Mouse (Mus musculus) monocyte, adult 2 months (primary cell): ENCODE data around the gene Gbp3.
"Not testable (repeated sequence)": the region's sequence is repeated elsewhere in the genome, so short reads cannot be mapped to it uniquely, and the experiment has no call there.

Experiments
- DNase-seq, 2 experiments: peaks; one replicate each; pipeline ENCODE4 v3.0.0; 2022; ENCODE audit warnings: low spot score in 2 of 2, low read depth in 1 of 2

Gene Gbp3

DNA sequence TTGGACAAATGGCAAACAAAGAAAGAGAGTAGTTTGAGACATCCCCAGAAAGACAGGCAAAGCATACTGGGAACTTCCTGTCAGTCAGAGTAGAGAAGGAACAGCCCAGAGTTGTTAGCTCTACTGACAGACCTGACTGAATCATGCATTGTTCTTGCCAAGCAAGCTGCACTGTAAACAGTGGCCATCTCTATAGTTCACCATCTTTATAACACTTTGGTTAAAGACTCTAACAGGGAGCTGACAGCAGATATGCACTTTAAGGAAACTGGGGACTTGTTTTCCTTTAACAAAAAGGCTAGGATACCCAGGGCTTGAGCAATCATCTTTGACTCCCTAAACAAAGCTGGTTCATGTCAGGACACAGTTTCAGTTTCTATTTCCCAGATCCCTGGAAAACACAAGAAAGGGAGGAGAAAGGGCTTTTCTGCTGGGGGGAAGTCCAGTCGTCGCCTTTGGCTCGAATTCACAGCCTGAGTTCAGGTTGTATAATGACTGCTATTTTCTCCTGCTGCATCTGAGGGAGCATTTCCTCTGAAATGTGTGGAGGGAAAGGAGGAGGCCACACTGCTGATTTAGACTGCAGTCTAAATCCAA lies at the start of gene Gbp3:
Gene Gbp3 (plus strand): TSS at position 395 of the 597 bp plus-strand sequence.
- no peak for DNase-seq

- no peak for DNase-seq
Measured at GRCm38 (mm10) chr3:142528116-142528515, 31.7 kb upstream of the Gbp3 start.

GRCm38 (mm10) chr3:142529597-142529996 lies 30.2 kb upstream of the Gbp3 start:
- no peak for DNase-seq

DNA sequence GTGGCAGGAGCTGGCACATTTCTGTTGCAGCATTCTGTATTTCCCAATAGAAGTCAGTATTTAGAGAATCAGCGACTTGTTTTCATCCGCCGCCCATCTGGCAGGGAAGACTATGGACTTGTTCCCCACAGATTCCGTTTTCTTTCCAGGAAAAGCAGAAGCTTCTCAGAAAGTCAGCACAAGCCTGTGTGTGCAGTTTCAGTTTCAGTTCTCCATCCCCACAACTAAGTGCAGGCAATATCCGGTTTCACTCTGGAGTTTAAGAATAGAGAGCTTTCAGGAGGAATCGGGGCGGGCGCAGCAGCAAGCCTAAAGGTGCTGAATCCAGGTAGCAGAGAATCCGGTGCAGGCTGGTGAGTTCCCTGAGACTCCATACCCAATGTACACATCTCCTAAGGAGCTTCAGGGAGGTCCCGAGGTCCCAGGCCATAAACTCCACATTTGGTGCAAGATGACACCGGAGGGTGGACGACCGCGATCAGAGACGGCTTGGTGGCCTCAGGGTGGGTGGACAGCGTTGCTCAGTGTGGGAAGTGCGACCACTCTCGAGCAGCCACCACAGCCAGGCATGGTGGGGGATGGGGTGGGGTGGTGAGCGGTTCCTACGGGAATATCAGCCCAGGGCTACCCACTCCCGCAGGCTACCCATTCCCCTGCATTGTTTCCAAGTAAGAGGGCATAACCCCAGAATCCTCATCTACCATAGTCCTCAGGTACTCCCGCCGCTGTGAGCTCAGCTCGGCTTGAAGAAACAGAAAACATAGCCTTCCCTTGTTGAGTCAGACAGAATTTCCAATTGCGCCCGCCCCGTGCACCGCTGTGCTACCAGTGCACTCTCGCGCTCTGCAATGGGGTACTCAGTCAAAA lies 29.5 kb upstream of the Gbp3 start, which contains the start of gene Gbp7:
Gene Gbp7 (plus strand): TSS at position 256 of the 867 bp plus-strand sequence.
- peak; percentile 37 to 64 for DNase-seq

GRCm38 (mm10) chr3:142531595-142531994 lies 28.2 kb upstream of the Gbp3 start:
- no peak for DNase-seq

DNA sequence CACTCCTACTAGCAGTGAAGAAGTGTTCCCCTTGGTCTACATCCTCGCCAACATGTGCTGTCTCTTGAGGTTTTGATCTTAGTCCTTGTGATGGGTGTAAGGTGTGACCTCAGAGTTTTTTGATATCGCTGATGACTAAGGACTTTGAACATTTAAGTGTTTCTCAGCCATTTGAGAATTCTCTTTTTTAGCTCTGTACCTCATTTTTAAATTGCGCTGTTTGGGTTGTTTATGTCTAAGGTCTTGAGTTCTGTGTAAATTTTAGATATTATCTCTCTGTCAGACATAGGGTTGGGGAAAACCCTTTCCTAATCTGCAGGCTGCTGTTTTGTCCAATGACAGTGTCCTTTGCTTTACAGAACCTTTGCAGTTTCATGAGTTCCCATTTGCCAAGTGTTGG lies 26.6 kb upstream of the Gbp3 start:
- no peak for DNase-seq

DNA sequence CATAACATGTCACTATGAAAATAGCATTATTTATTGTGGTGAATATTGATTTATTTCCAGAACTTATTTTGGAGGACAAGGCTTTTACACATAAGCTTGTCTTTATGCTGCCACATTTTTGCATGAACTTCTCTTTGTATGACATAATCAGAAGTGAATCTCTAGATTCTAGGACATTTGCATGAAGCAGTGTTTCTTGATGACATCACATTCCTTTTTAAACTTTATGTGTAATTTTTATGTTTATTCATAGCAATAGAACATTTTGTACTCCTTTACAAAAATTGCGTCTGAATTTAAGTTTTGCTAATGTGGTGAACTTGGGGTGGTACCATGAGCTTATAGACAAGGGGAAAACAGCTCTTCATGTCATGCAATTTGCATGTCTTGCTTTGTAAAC lies 24.2 kb upstream of the Gbp3 start:
- DNase-seq, result no peak

DNA sequence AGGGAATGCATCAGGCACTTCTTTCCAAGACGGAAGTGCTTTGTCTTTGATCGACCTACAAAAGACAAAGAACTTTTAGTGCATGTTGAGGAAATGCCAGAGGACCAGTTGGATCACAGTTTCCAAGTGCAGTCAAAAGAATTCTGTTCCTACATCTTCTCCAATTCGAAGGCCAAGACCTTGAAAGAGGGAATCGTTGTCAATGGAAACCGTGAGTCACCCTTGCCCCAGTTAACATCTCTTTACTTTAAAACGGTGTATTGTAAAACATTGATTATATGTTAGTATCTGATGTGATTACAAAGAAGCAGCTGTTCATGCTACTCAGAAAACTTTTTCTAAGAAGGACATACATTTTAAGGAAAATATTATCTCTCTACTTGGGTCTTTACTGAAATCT lies 18.4 kb upstream of the Gbp3 start:
- DNase-seq, result no peak

DNA sequence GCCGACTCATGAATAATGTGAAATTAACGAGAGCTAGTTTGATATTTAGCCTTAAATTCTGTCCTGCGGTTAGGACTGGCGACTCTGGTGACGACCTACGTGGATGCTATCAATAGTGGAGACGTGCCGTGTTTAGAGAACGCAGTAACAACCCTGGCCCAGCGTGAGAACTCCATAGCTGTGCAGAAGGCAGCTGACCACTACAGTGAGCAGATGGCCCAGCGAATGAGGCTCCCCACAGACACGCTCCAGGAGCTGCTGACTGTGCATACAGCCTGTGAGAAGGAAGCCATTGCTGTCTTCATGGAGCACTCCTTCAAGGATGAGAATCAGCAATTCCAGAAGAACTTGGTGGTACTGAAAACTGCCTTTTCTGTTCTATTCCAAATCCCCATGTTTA lies 17.1 kb upstream of the Gbp3 start:
- not testable (repeated sequence) for DNase-seq

DNA sequence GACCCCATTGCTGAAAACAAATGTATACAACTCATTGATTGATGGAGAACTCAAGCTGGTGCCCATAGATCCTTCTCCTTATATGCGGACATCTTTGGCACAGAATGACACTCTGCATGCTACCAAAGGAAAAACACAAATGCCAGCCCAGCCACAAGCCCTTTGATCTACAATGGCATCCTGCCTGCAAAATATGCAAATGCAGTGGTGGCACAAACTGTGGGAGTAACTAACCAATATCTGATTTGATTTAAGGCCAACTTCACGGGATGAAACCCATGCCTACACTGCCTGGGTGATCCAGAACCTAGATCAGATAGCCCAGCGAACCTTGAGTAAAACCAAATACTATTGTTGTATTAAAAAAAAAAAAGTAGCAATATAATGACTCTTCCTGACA lies 13.1 kb upstream of the Gbp3 start:
- no peak for DNase-seq

DNA sequence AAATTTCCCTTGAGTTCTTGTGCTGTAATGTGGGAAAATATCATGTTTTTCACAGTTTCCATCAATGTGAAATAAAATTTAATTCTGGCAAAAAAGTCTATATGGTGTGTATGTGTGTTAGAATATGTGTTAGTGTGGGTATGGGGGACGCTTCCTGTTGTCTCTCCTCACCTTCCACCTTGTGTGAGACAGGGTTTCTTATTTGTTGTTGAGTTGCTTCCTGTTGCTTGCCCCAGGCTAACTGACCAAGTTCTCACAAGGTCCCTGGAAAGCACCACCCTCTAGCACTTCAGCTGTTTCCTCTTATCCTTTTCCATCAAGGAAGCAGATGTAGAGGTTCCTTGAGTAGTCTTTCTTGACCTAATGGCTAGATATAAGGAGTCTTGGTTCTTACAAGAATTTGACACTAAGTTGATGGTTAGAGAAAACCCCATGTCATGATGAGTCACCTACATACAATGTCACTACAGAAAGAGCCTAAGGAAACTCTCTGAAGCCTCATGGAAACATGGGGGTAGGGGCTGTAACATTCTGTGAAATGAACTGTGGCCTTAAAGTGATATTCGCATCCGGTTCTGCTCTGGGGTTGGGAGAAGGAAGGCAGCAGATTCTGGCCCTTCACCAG lies 9.7 kb upstream of the Gbp3 start:
- no peak for DNase-seq

GRCm38 (mm10) chr3:142554601-142555000 lies 5.2 kb upstream of the Gbp3 start:
- DNase-seq, result no peak

DNA sequence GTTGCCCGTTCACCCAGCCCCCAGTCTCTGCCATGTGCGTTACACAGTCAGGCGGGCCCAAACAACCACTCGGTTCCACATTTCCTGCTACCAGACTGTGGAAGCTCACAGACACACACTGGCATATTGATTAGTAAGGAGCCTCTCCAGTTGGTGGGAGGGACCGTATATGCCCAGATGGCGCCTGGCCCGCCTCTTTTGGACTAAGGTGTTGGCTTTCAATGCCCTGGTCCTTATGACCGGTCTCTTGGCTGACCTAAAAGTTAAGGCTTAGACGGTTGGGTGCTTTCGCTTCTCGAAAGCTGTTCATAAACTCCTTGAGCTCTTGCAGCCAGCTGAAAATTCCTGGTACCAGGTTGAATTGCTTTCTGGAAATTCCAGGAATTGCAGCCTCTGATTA lies 4.2 kb upstream of the Gbp3 start:
- no peak for DNase-seq

DNA sequence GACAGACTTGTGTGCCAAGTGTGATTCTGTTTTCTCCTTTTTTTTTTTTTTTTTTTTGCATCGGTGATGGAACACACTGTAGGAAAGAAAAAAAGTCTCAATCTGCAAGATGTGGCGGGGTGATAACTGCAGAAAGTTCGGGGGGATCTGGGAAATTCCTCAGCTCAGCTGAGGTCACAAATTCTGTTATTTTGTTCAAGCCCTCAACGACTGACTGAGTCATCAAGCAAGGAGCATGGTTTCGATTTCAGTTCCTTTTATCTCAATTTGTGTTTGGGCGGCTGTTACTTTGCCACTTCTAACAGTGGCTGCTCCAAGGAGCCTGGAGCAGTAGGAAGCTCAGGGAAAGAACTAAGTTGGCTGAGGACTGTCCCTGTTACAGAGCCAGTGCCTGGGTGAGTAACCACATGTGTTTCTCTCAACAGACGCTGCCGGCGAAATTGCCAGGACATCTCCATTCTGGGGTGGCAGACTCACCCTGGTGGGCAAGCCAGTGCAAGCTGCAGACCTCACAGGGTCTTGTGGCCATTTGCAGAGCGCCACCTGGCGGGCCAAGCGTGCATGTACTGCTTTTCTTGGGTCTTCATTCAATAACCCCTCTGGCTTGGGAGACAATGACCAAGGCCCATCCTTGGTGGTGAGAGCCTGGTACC lies 596 bp downstream of the Gbp3 start:
- peak; percentile 48 to 71 for DNase-seq

DNA sequence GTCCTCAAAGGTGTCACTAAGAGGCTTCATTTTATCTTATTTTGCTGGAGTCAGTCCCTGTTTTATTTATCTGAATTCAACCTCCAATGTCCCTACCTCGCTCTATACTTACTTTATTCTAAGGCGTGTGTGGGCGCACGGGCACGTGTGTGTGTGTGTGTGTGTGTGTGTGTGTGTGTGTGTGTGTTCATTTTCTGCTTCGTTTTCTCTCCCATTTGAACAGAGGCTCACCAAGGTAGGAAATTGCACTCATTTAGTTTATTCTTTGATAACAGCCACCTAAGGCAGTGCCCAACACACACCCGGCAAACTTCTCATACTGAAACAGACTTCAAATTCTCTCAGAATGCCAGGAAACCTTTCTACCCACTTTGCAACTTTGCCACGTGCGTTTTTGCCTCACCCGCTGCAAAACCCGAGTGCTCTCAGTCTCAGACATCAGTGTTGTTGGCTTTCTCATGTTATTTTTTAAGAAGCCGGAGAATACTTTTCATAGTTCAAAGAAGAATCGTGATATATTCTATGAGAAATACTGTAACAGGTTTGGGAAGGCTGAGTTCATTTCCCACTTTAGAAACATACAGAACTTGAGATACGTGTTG lies 1.3 kb downstream of the Gbp3 start:
- DNase-seq, result no peak

DNA sequence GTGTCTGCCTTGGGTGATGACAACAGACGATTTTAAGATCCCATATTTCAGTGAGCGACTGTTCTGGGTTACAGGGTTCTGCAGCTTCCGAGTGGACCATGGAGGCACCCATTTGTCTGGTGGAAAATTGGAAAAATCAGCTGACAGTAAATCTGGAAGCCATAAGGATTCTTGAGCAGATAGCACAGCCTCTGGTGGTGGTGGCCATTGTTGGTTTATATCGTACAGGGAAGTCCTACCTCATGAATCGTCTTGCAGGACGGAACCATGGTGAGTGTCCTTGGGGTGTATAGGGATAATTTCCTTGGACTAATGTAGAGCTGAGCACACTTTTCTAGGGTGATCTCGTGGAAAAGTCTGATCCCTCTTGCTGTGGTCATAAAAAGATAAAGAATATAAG lies 1.8 kb downstream of the Gbp3 start:
- DNase-seq, result no peak

- DNase-seq, result not testable (repeated sequence)
Measured at GRCm38 (mm10) chr3:142567490-142567889, 7.7 kb downstream of the Gbp3 start.

GRCm38 (mm10) chr3:142570738-142571137 lies 10.9 kb downstream of the Gbp3 start:
- DNase-seq, result no peak

GRCm38 (mm10) chr3:142577108-142577507 lies 17.3 kb downstream of the Gbp3 start:
- no peak for DNase-seq

DNA sequence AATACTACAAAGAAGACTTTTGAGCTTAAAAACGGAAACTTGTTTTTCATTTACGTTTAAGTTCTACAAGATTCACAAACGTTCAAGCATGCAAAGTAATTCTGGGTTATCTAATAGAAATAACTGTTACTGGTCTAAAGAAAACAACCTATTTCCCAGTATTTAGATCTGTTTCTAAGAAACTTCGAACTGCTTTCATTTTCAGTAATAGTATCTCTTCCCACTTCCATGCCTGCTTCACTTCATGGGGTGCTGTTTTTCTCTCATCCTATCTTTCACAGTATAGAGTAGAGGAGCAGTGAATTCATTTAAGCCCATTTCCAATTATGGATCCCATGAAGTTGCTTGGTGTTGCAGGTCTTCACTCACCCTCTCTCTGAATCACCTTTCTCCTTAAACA lies 18.5 kb downstream of the Gbp3 start:
- DNase-seq, result no peak

DNA sequence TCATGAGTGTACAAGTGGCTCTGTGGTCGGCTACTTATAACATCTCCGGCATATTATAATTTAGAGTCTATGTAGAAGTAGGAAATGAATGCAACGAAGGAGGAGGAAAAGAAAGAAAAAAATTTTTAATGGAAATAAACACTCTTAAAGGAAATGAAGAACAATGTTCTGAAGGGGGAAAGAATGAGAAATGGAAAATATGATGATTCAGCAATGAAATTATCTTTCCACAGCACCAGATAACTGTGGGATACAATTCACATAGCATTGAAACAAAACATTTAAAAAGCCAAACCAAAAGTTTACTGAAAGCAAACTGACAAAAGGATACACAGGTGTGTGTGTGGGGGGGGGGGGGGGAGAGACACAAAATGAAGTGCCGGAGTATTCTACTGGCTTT lies 23.2 kb downstream of the Gbp3 start:
- no peak for DNase-seq
